ENCODE assay signal across 29 mouse cellular contexts in the genomic region with DNA sequence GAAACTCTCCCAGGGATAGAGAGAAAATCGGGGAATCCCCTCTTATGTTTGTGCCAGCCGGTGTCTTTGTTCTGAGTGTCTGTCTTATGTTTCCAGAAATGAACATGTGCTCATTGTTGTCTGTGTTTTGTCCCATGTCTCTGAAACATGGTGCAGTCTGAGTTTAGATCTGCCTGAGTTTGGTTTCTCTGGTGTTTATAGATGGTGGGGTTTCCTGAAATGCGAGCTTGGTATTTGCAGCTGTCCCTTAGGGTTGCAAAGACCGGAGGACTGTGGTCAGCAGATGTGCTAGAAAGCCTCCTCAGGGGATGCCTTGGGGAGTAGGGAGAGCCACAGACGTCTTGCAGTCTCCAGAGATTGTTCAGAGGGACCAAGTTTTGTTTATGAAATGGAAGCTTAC. TPM values are rescaled to one million over a fixed set of nuclear protein-coding genes. Genes with fewer than 3 reads are reported as not detected.
"Had no signal": no experiment of that assay in that cellular context is flagged by ENCODE, and none has a peak within 500 bp of the region (broad histone marks: within the 10 kb centered on the region; RNA-seq: fewer than 3 reads in every experiment).

No protein-coding gene starts in this region.

- H3K4me1 ChIP-seq: limb, embryonic 10.5 days; limb, embryonic 13.5 days; liver, embryonic 12.5 days; liver, embryonic 15.5 days; lung, embryonic 15.5 days; megakaryocyte, embryonic 14.5 days; midbrain, embryonic 10.5 days; midbrain, embryonic 13.5 days had no signal

- H3K9ac ChIP-seq: limb, embryonic 13.5 days; liver, embryonic 12.5 days; liver, embryonic 15.5 days; lung, embryonic 15.5 days; midbrain, embryonic 13.5 days had no signal

- H3K9me3 ChIP-seq: limb, embryonic 10.5 days; liver, embryonic 15.5 days; lung, embryonic 15.5 days; midbrain, embryonic 13.5 days had no signal

- H3K4me3 ChIP-seq: left cerebral cortex, adult 2 months; limb, embryonic 10.5 days; limb, embryonic 13.5 days; liver, embryonic 12.5 days; liver, embryonic 15.5 days; lung, embryonic 15.5 days; megakaryocyte, embryonic 14.5 days; midbrain, embryonic 10.5 days; midbrain, embryonic 13.5 days had no signal

- H3K36me3 ChIP-seq: limb, embryonic 10.5 days; limb, embryonic 13.5 days; liver, embryonic 12.5 days; liver, embryonic 15.5 days; lung, embryonic 15.5 days; midbrain, embryonic 10.5 days; midbrain, embryonic 13.5 days had no signal

- DNase-seq: kidney, adult 18-20 months; kidney, adult 9 months; kidney, postnatal 14 days; kidney, postnatal 4 days; liver; lung, adult 18-20 months; lung, postnatal 10 days; lung, postnatal 36 days; thymus, adult 2 months; thymus, postnatal 14 days; thymus, postnatal 4 days had no signal

- H3K27me3 ChIP-seq: limb, embryonic 13.5 days; liver, embryonic 12.5 days; liver, embryonic 15.5 days; lung, embryonic 15.5 days; megakaryocyte, embryonic 14.5 days; midbrain, embryonic 13.5 days had no signal

- H3K27ac ChIP-seq: left cerebral cortex, adult 2 months; limb, embryonic 10.5 days; limb, embryonic 13.5 days; liver, embryonic 12.5 days; liver, embryonic 15.5 days; lung, embryonic 15.5 days; midbrain, embryonic 10.5 days; midbrain, embryonic 13.5 days; stomach, postnatal 0 days had no signal

- ATAC-seq: liver, embryonic 12.5 days; midbrain, embryonic 13.5 days; midbrain, embryonic 16.5 days had no signal

- H3K4me2 ChIP-seq: limb, embryonic 13.5 days; liver, embryonic 12.5 days; liver, embryonic 15.5 days; lung, embryonic 15.5 days; midbrain, embryonic 13.5 days had no signal

RNA-seq across cellular contexts. Expression of a gene that starts 8.7 kb away (rescaled TPM):
- total RNA-seq: layer of hippocampus, postnatal 25 days; left cerebral cortex, adult 2 months; left cerebral cortex, postnatal 14 days; monocyte, adult 5-6 weeks had no signal
- polyA plus RNA-seq: kidney, embryonic 16.5 days; limb, embryonic 10.5 days; limb, embryonic 13.5 days; liver, embryonic 12.5 days; liver, embryonic 15.5 days; lung, embryonic 15.5 days; midbrain, embryonic 10.5 days; midbrain, embryonic 13.5 days; midbrain, embryonic 16.5 days; neural tube, embryonic 11.5 days; neural tube, embryonic 14.5 days; stomach, embryonic 14.5 days; stomach, postnatal 0 days; thymus, adult 2 months had no signal

RNA-seq across cellular contexts. Expression of a gene that starts 26.6 kb away (rescaled TPM):
- total RNA-seq: monocyte, adult 5-6 weeks had no signal
- polyA plus RNA-seq: liver, embryonic 12.5 days; liver, embryonic 15.5 days; midbrain, embryonic 10.5 days; midbrain, embryonic 13.5 days; stomach, postnatal 0 days had no signal

RNA-seq across cellular contexts. Expression of a gene that starts 28.7 kb away (rescaled TPM):
- total RNA-seq: layer of hippocampus, postnatal 25 days; left cerebral cortex, adult 2 months; left cerebral cortex, postnatal 14 days; monocyte, adult 5-6 weeks had no signal
- polyA plus RNA-seq: kidney, embryonic 16.5 days; limb, embryonic 10.5 days; limb, embryonic 13.5 days; liver, embryonic 12.5 days; liver, embryonic 15.5 days; lung, embryonic 15.5 days; midbrain, embryonic 10.5 days; midbrain, embryonic 13.5 days; midbrain, embryonic 16.5 days; neural tube, embryonic 11.5 days; neural tube, embryonic 14.5 days; stomach, embryonic 14.5 days; stomach, postnatal 0 days; thymus, adult 2 months had no signal

RNA-seq across cellular contexts. Expression of a gene that starts 39.4 kb away (rescaled TPM):
- total RNA-seq: layer of hippocampus, postnatal 25 days; left cerebral cortex, adult 2 months; left cerebral cortex, postnatal 14 days; monocyte, adult 5-6 weeks had no signal
- polyA plus RNA-seq: kidney, embryonic 16.5 days; limb, embryonic 10.5 days; limb, embryonic 13.5 days; liver, embryonic 12.5 days; liver, embryonic 15.5 days; lung, embryonic 15.5 days; midbrain, embryonic 10.5 days; midbrain, embryonic 13.5 days; midbrain, embryonic 16.5 days; neural tube, embryonic 11.5 days; neural tube, embryonic 14.5 days; stomach, embryonic 14.5 days; stomach, postnatal 0 days; thymus, adult 2 months had no signal

RNA-seq across cellular contexts. Expression of a gene that starts 47.9 kb away (rescaled TPM):
- total RNA-seq: layer of hippocampus, postnatal 25 days; left cerebral cortex, adult 2 months; left cerebral cortex, postnatal 14 days; monocyte, adult 5-6 weeks had no signal
- polyA plus RNA-seq: kidney, embryonic 16.5 days; limb, embryonic 10.5 days; limb, embryonic 13.5 days; liver, embryonic 12.5 days; liver, embryonic 15.5 days; lung, embryonic 15.5 days; midbrain, embryonic 10.5 days; midbrain, embryonic 13.5 days; midbrain, embryonic 16.5 days; neural tube, embryonic 11.5 days; neural tube, embryonic 14.5 days; stomach, embryonic 14.5 days; stomach, postnatal 0 days; thymus, adult 2 months had no signal
